In genomic region chr15:97337636-97338352, GRCm38 (mm10) we compare ENCODE assay signal across 8 mouse cellular contexts.
DNase-seq lines count a peak whose midpoint lies in the region; ATAC-seq lines count a peak whose summit lies in the region.

No protein-coding gene starts in this region.

- H3K4me3 ChIP-seq in forebrain, embryonic 13.5 days = peak overlapping the region; percentile 17
- H3K4me3 ChIP-seq in liver, embryonic 13.5 days (replicated peaks) = peak overlapping the region; percentile 31
- H3K4me3 ChIP-seq in stomach, embryonic 16.5 days (replicated peaks; ENCODE audit: low read length) = peak overlapping the region; percentile 16

- H3K36me3 ChIP-seq in forebrain, embryonic 13.5 days (ENCODE audit: poor library complexity, severe bottlenecking) = no peaks in the 10 kb centered on the region
- H3K36me3 ChIP-seq in liver, embryonic 13.5 days = no peaks in the 10 kb centered on the region
- H3K36me3 ChIP-seq in stomach, embryonic 16.5 days (ENCODE audit: control insufficient read depth, insufficient read depth, low read length) = no peaks in the 10 kb centered on the region

- no peaks in the 10 kb centered on the region for H3K27me3 ChIP-seq in forebrain, embryonic 13.5 days
- no peaks in the 10 kb centered on the region for H3K27me3 ChIP-seq in liver, embryonic 13.5 days
- no peaks in the 10 kb centered on the region for H3K27me3 ChIP-seq in stomach, embryonic 16.5 days (ENCODE audit: control insufficient read depth, insufficient read depth, low read length)

- H3K9ac ChIP-seq in forebrain, embryonic 13.5 days = no peak overlapping the region
- peak overlapping the region; percentile 55 for H3K9ac ChIP-seq in liver, embryonic 13.5 days
- H3K9ac ChIP-seq in stomach, embryonic 16.5 days (ENCODE audit: low read length) = no peak overlapping the region

- peak overlapping the region; percentile 53 for H3K4me2 ChIP-seq in forebrain, embryonic 13.5 days
- H3K4me2 ChIP-seq in liver, embryonic 13.5 days = peak overlapping the region; percentile 63
- H3K4me2 ChIP-seq in stomach, embryonic 16.5 days (ENCODE audit: low read depth, low read length) = peak overlapping the region; percentile 48

- H3K4me1 ChIP-seq in forebrain, embryonic 13.5 days = peaks cover 9% of the 10 kb centered on the region; the same call in 1 of the 2 replicates
- H3K4me1 ChIP-seq in liver, embryonic 13.5 days (replicated peaks) = peaks cover 55% of the 10 kb centered on the region
- no peaks in the 10 kb centered on the region for H3K4me1 ChIP-seq in stomach, embryonic 16.5 days (ENCODE audit: control insufficient read depth, insufficient read depth, low read length)

- H3K9me3 ChIP-seq in forebrain, embryonic 13.5 days (replicated peaks) = peaks cover 9% of the 10 kb centered on the region
- H3K9me3 ChIP-seq in liver, embryonic 13.5 days (replicated peaks) = no peaks in the 10 kb centered on the region
- no peaks in the 10 kb centered on the region for H3K9me3 ChIP-seq in stomach, embryonic 16.5 days (replicated peaks; ENCODE audit: control insufficient read depth, low read length)

- H3K27ac ChIP-seq in forebrain, embryonic 13.5 days = no peak overlapping the region
- peak overlapping the region; percentile 82 for H3K27ac ChIP-seq in liver, embryonic 13.5 days
- no peak overlapping the region for H3K27ac ChIP-seq in stomach, embryonic 16.5 days (ENCODE audit: low read length)

- peak; percentile 43; the same call in 1 of the 2 replicates for ATAC-seq in forebrain, embryonic 13.5 days
- ATAC-seq in liver, embryonic 13.5 days (ENCODE audit: low read depth) = peak; percentile 94
- ATAC-seq in stomach, embryonic 16.5 days (ENCODE audit: insufficient read depth, low FRiP score) = 0 out of 2 replicates have a peak, but pooled peaks have one; percentile 39

- peak; percentile 21 for DNase-seq in ovary, postnatal 36 days (ENCODE audit: low spot score)
- no peak for DNase-seq in ovary, adult 18-20 months (ENCODE audit: low spot score)
- DNase-seq in liver, embryonic 13.5 days = peak; percentile 57
- no peak for DNase-seq in yolk sac, embryonic 10.5 days (ENCODE audit: low spot score)
- no peak for DNase-seq in adrenal gland, adult 18-20 months (ENCODE audit: low spot score in 2 of 2)
- no peak for DNase-seq in left cerebral cortex, adult 8-10 months (ENCODE audit: low spot score in 2 of 2)

- 30% methylated on average over 14 of the region's 14 CpGs for WGBS in forebrain, embryonic 13.5 days
- WGBS in liver, embryonic 13.5 days (ENCODE audit: insufficient replicate concordance) = 22% methylated on average over 14 of the region's 14 CpGs
- WGBS in stomach, embryonic 16.5 days = 31% methylated on average over 14 of the region's 14 CpGs

Comparison
In these comparisons a context has a peak if more than half of its experiments do, and no peak if none do; other contexts are left out.
1. DNase-seq: peak in ovary, postnatal 36 days (single experiment) and liver, embryonic 13.5 days (single experiment); none in ovary, adult 18-20 months (single experiment), yolk sac, embryonic 10.5 days (single experiment), adrenal gland, adult 18-20 months (0 of 2) and left cerebral cortex, adult 8-10 months (0 of 2).
2. ATAC-seq: peak in every context shown above with its lines; median percentile 94 in liver, embryonic 13.5 days; 43 in forebrain, embryonic 13.5 days; 39 in stomach, embryonic 16.5 days.
3. Peak in every context shown above with its lines, with median percentiles within 50 percentile points of each other: H3K4me2 ChIP-seq and H3K4me3 ChIP-seq.